Mouse (Mus musculus) heart, embryonic 16.5 days (tissue): ENCODE measurements around the gene Cstf3. TPM values are rescaled to one million over a fixed set of nuclear protein-coding genes. Genes with fewer than 3 reads are reported as not detected.
A peak's percentile ranks its signal among the peaks of the same experiment; 100 is the strongest.

Experiments used
- ATAC-seq: fragments of 200-750 bp; cut with Nextera tagmentation; replicated peaks from 2 replicates; pipeline ENCODE4 v1.8.0; 2017; ENCODE audit warnings: moderate number of reproducible peaks; ENCODE audit not compliant: insufficient read depth, low FRiP score; ENCODE audit errors: extremely low read depth
- H3K27ac ChIP-seq: fragments of 300-500 bp; sonication (generic); 2 replicates; pipeline ENCODE4 v1.5.1; 2014; ENCODE audit warnings: mild to moderate bottlenecking, low read length, control low read depth, moderate library complexity
- H3K27me3 ChIP-seq: fragments of 300-500 bp; sonication (generic); 2 replicates; pipeline ENCODE4 v1.6.1; 2014; ENCODE audit warnings: low read length, mixed read lengths; ENCODE audit not compliant: control insufficient read depth, insufficient read depth
- H3K36me3 ChIP-seq: fragments of 300-500 bp; sonication (generic); 2 replicates; pipeline ENCODE4 v1.6.1; 2014; ENCODE audit not compliant: control insufficient read depth, insufficient read depth
- H3K4me1 ChIP-seq: fragments of 300-500 bp; sonication (generic); 2 replicates; pipeline ENCODE4 v1.6.1; 2014; ENCODE audit warnings: low read length, mixed read lengths; ENCODE audit not compliant: control insufficient read depth, insufficient read depth
- H3K4me2 ChIP-seq: fragments of 300-500 bp; sonication (generic); 2 replicates; pipeline ENCODE4 v1.6.1; 2014; ENCODE audit warnings: low read depth, mild to moderate bottlenecking, control low read depth, low read length
- H3K4me3 ChIP-seq: fragments of 300-500 bp; sonication (generic); 2 replicates; pipeline ENCODE4 v1.5.1; 2014; ENCODE audit warnings: mild to moderate bottlenecking, control low read depth, low read length
- H3K9ac ChIP-seq: fragments of 300-500 bp; sonication (generic); 2 replicates; pipeline ENCODE4 v1.6.1; 2014; ENCODE audit warnings: low read length, control low read depth
- H3K9me3 ChIP-seq: fragments of 300-500 bp; sonication (generic); replicated peaks from 2 replicates; pipeline ENCODE4 v1.6.1; 2016; ENCODE audit warnings: low read length; ENCODE audit not compliant: control insufficient read depth
- WGBS: fragments of 180-500 bp; shearing (Covaris S2); extraction: QIAGEN DNeasy Blood & Tissue Kit; methylation state at CpG from one replicate; pipeline ENCODE4 v1.1.7; 2014; 5-methylcytosine and 5-hydroxymethylcytosine counted together
- polyA plus RNA-seq: library from polyadenylated mRNA; unstranded; fragments of >200 nt; fragmentation: Nextera tagmentation; extraction: Ambion mirVana; gene quantifications from 2 replicates; pipeline ENCODE4 v1.2.1, GENCODE M21; 2015

Gene Cstf3
- polyA plus RNA-seq, 1 experiment from 2014 or later = 54.3 TPM

- H3K4me3 ChIP-seq = no peak overlapping the region
- no peak overlapping the region for H3K9ac ChIP-seq
- no peak overlapping the region for H3K4me2 ChIP-seq
- no peak overlapping the region for H3K27ac ChIP-seq
- no peaks in the 10 kb centered on the region for H3K36me3 ChIP-seq
- WGBS = 74% methylated on average over 4 of the region's 4 CpGs
- ATAC-seq = no peak
- no peaks in the 10 kb centered on the region for H3K4me1 ChIP-seq
- H3K9me3 ChIP-seq = no peaks in the 10 kb centered on the region
- no peaks in the 10 kb centered on the region for H3K27me3 ChIP-seq
Observed at GRCm38 (mm10) chr2:104690720-104691119, 100.4 kb downstream of the Cstf3 start.

GRCm38 (mm10) chr2:104692551-104692950 is 102.2 kb downstream of the Cstf3 start:
- H3K4me2 ChIP-seq = no peak overlapping the region
- no peaks in the 10 kb centered on the region for H3K4me1 ChIP-seq
- H3K36me3 ChIP-seq = no peaks in the 10 kb centered on the region
- no peak overlapping the region for H3K4me3 ChIP-seq
- H3K9me3 ChIP-seq = no peaks in the 10 kb centered on the region
- ATAC-seq = no peak
- H3K27ac ChIP-seq = no peak overlapping the region
- H3K9ac ChIP-seq = no peak overlapping the region
- WGBS = 37% methylated on average over 2 of the region's 2 CpGs
- no peaks in the 10 kb centered on the region for H3K27me3 ChIP-seq

- 81% methylated on average over 11 of the region's 11 CpGs for WGBS
- ATAC-seq = no peak
- Histone ChIP-seq H3K4me2 (no peak overlapping the region), H3K27me3 (no peaks in the 10 kb centered on the region), H3K36me3 (no peaks in the 10 kb centered on the region), H3K9ac (no peak overlapping the region), H3K4me3 (no peak overlapping the region), H3K27ac (no peak overlapping the region), H3K4me1 (no peaks in the 10 kb centered on the region), H3K9me3 (no peaks in the 10 kb centered on the region)
Observed at GRCm38 (mm10) chr2:104699659-104700058, 109.3 kb downstream of the Cstf3 start.

GRCm38 (mm10) chr2:104703158-104703557 is 112.8 kb downstream of the Cstf3 start:
- 78% methylated on average over 3 of the region's 3 CpGs for WGBS
- ATAC-seq = no peak
- Histone ChIP-seq H3K9ac (no peak overlapping the region), H3K27me3 (no peaks in the 10 kb centered on the region), H3K4me2 (no peak overlapping the region), H3K4me1 (no peaks in the 10 kb centered on the region), H3K36me3 (no peaks in the 10 kb centered on the region), H3K9me3 (no peaks in the 10 kb centered on the region), H3K27ac (no peak overlapping the region), H3K4me3 (no peak overlapping the region)

- H3K9me3 ChIP-seq = no peaks in the 10 kb centered on the region
- no peak overlapping the region for H3K27ac ChIP-seq
- H3K4me1 ChIP-seq = no peaks in the 10 kb centered on the region
- WGBS = 70% methylated on average over 3 of the region's 3 CpGs
- H3K9ac ChIP-seq = no peak overlapping the region
- no peaks in the 10 kb centered on the region for H3K36me3 ChIP-seq
- no peak overlapping the region for H3K4me3 ChIP-seq
- no peaks in the 10 kb centered on the region for H3K27me3 ChIP-seq
- no peak overlapping the region for H3K4me2 ChIP-seq
- no peak for ATAC-seq
Observed at GRCm38 (mm10) chr2:104704355-104704754, 114.0 kb downstream of the Cstf3 start.

- no peak overlapping the region for H3K4me3 ChIP-seq
- H3K4me1 ChIP-seq = peaks cover 7% of the 10 kb centered on the region; the same call in 1 of the 2 replicates
- H3K4me2 ChIP-seq = no peak overlapping the region
- H3K9ac ChIP-seq = no peak overlapping the region
- no peak for ATAC-seq
- no peaks in the 10 kb centered on the region for H3K9me3 ChIP-seq
- no peak overlapping the region for H3K27ac ChIP-seq
- no peaks in the 10 kb centered on the region for H3K36me3 ChIP-seq
- no peaks in the 10 kb centered on the region for H3K27me3 ChIP-seq
- 31% methylated on average over 6 of the region's 6 CpGs for WGBS
Observed at GRCm38 (mm10) chr2:104709786-104710337, 119.5 kb downstream of the Cstf3 start.

- no peak for ATAC-seq
- H3K27me3 ChIP-seq = no peaks in the 10 kb centered on the region
- H3K4me1 ChIP-seq = peaks cover 7% of the 10 kb centered on the region; the same call in 1 of the 2 replicates
- H3K36me3 ChIP-seq = no peaks in the 10 kb centered on the region
- no peak overlapping the region for H3K27ac ChIP-seq
- no peaks in the 10 kb centered on the region for H3K9me3 ChIP-seq
- peak overlapping the region; percentile 89 for H3K4me3 ChIP-seq
- H3K4me2 ChIP-seq = peak overlapping the region; percentile 92
- 36% methylated on average over 6 of the region's 6 CpGs for WGBS
- H3K9ac ChIP-seq = no peak overlapping the region
Observed at GRCm38 (mm10) chr2:104710670-104711370, 120.5 kb downstream of the Cstf3 start.

- peak; percentile 82 for ATAC-seq
- 0% methylated on average over 99 of the region's 99 CpGs for WGBS
- Histone ChIP-seq H3K36me3 (no peaks in the 10 kb centered on the region), H3K27me3 (no peaks in the 10 kb centered on the region), H3K9me3 (no peaks in the 10 kb centered on the region), H3K4me1 (peaks cover 7% of the 10 kb centered on the region; the same call in 1 of the 2 replicates), H3K4me3 (peak within 1 kb of the TSS; percentile 89), H3K9ac (peak within 1 kb of the TSS; percentile 79), H3K4me2 (peak within 1 kb of the TSS; percentile 92), H3K27ac (peak within 1 kb of the TSS; percentile 69)
Observed at GRCm38 (mm10) chr2:104711585-104712485, 121.5 kb downstream of the Cstf3 start, which contains the start of gene Tcp11l1. Gene Tcp11l1, minus strand, starts transcription at chr2:104712169.

GRCm38 (mm10) chr2:104712486-104712809 is 122.1 kb downstream of the Cstf3 start:
- ATAC-seq = peak; percentile 24
- under 1% methylated on average over 7 of the region's 7 CpGs for WGBS
- peak overlapping the region; percentile 79 for H3K9ac ChIP-seq
- H3K36me3 ChIP-seq = no peaks in the 10 kb centered on the region
- peak overlapping the region; percentile 89 for H3K4me3 ChIP-seq
- H3K27me3 ChIP-seq = no peaks in the 10 kb centered on the region
- H3K27ac ChIP-seq = peak overlapping the region; percentile 69
- H3K4me2 ChIP-seq = peak overlapping the region; percentile 92
- H3K9me3 ChIP-seq = no peaks in the 10 kb centered on the region
- peaks cover 7% of the 10 kb centered on the region; the same call in 1 of the 2 replicates for H3K4me1 ChIP-seq
